Mouse (Mus musculus): ENCODE data around the gene Arhgef2. TPM values are rescaled to one million over a fixed set of nuclear protein-coding genes. Genes with fewer than 3 reads are reported as not detected.
"Not testable (repeated sequence)": the region's sequence is repeated elsewhere in the genome, so short reads cannot be mapped to it uniquely, and the experiment has no call there.

The Arhgef2 gene
- polyA plus RNA-seq, 1 experiment from 2014 or later = 122 TPM

DNA sequence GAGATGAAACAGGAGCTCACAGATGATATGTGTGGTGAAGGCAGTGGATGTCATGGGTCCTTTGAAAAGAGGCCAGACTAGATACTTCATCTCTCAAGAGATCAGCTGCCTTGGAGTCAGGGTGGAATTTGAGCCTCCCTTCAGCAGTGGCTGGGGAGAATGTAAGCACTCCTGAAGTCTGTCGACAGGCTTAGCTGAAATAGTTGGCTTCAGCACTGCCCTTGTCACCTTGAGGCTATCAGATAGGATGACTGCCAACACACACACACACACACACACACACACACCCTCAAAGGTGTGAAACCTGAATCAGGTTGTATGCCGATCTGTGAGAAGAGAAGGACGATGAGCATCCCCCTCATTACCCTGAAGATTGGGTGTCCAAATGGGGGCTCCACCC, 14.7 kb upstream of the Arhgef2 start:
- 56% methylated on average over 3 of the region's 3 CpGs for WGBS
- H3K27ac ChIP-seq = no peak overlapping the region
- H3K4me3 ChIP-seq (replicated peaks) = no peak overlapping the region

DNA sequence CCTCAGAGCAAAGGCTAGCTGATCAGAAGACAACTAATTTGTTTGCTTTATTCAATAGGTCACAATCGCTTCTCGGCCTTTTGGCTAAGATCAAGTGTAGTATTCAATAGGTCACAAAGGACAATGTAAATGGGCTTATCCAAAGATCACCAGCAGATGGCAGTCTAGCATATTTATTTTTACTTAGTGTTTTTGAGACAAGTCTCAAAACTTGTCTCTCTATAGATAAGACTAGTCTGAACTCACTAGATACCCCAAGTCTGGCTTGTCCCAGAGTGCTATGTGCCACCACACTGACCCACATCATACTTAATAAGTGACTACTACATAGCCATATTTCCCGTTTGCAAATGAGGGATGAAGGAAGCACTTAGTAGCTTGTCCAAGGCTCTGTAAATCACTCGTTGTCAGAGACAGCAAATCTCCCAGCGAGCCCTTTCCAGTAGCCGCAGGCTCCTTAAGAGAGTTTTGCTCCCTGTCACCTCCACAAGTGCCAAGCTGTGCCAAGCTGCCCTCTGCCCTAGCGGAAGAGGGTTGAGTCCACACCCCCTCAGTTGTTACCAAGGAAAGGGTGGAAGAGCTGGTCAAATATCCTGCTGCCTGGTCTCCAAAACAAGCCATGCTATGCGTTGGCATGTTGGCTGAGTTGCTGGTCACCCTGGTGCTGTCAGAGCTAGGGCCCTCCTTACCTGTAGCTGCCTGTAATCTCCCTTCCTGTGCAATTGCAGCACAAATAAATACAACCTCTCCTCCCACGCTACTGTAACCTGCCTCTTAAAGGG, 13.6 kb upstream of the Arhgef2 start:
- Histone ChIP-seq H3K9ac (replicated peaks) (no peak overlapping the region), H3K27ac (no peak overlapping the region; the same call in 1 of the 2 replicates)

More for the DNA sequence above, 14.7 kb upstream of the Arhgef2 start:
- no peak overlapping the region; the same call in 1 of the 2 replicates for H3K4me2 ChIP-seq
- peaks cover 13% of the 10 kb centered on the region for H3K4me1 ChIP-seq (replicated peaks)
- no peaks in the 10 kb centered on the region for H3K9me3 ChIP-seq
- H3K36me3 ChIP-seq = peaks cover 30% of the 10 kb centered on the region
- ATAC-seq (ENCODE audit: insufficient number of reproducible peaks, insufficient read depth, low FRiP score, low TSS enrichment, low read depth) = no peak
- H3K27me3 ChIP-seq = no peaks in the 10 kb centered on the region
- H3K9ac ChIP-seq (replicated peaks) = no peak overlapping the region

GRCm38 (mm10) chr3:88592942-88593576, 12.7 kb upstream of the Arhgef2 start:
- H3K4me1 ChIP-seq (replicated peaks) = peaks cover 13% of the 10 kb centered on the region
- H3K9ac ChIP-seq (replicated peaks) = no peak overlapping the region
- no peak overlapping the region for H3K4me2 ChIP-seq
- no peak for ATAC-seq (ENCODE audit: insufficient number of reproducible peaks, insufficient read depth, low FRiP score, low TSS enrichment, low read depth)
- H3K27ac ChIP-seq = no peak overlapping the region
- 71% methylated on average over 10 of the region's 10 CpGs for WGBS
- no peaks in the 10 kb centered on the region for H3K27me3 ChIP-seq
- H3K9me3 ChIP-seq = no peaks in the 10 kb centered on the region
- peaks cover 9% of the 10 kb centered on the region for H3K36me3 ChIP-seq
- H3K4me3 ChIP-seq (replicated peaks) = no peak overlapping the region

More for the DNA sequence above, 13.6 kb upstream of the Arhgef2 start:
- ATAC-seq (ENCODE audit: insufficient number of reproducible peaks, insufficient read depth, low FRiP score, low TSS enrichment, low read depth) = no peak
- Histone ChIP-seq H3K4me1 (replicated peaks) (peaks cover 13% of the 10 kb centered on the region), H3K36me3 (peaks cover 19% of the 10 kb centered on the region), H3K9me3 (no peaks in the 10 kb centered on the region), H3K27me3 (no peaks in the 10 kb centered on the region), H3K4me3 (replicated peaks) (no peak overlapping the region), H3K4me2 (no peak overlapping the region)
- WGBS = 41% methylated on average over 9 of the region's 9 CpGs

DNA sequence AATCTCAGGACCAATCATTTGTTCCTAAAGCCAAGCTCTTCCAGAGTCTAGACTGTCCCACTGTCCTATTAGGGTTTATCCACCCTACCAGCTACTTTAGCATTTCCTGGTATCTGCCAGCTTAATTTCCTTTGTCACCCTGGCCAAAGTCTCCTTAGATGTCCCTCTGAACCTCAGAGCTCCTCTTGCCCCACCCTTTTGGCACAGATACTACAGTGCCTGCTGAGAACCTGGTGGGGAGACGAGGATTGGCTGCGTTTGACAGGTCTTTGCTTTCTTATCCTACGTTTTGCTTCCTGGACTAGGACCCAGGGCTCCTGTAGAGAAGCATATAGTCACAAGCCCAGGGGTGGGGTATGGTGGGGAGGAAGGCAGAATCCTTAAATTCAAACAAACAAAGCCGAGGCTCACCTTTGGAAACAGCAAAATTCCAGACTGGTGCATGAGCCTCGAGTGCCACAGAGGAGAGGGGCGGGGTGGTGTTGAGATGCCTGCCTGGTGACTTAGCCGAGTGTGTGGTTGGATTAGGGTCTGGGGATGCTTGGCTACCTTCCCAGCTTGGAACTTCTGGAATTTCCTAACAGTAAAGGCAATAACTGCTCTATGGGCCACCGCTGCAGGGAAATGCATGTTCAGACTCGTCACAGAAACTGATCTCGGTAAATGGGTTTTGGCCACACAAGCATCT, 11.7 kb upstream of the Arhgef2 start:
- ATAC-seq (ENCODE audit: insufficient number of reproducible peaks, insufficient read depth, low FRiP score, low TSS enrichment, low read depth) = no peak
- H3K4me1 ChIP-seq (replicated peaks) = peaks cover 13% of the 10 kb centered on the region
- H3K27ac ChIP-seq = peak overlapping the region; percentile 32; the same call in 1 of the 2 replicates
- no peak overlapping the region for H3K4me3 ChIP-seq (replicated peaks)
- WGBS = 49% methylated on average over 10 of the region's 10 CpGs
- H3K27me3 ChIP-seq = no peaks in the 10 kb centered on the region
- no peak overlapping the region for H3K4me2 ChIP-seq
- no peaks in the 10 kb centered on the region for H3K9me3 ChIP-seq
- H3K9ac ChIP-seq (replicated peaks) = no peak overlapping the region
- no peaks in the 10 kb centered on the region for H3K36me3 ChIP-seq

DNA sequence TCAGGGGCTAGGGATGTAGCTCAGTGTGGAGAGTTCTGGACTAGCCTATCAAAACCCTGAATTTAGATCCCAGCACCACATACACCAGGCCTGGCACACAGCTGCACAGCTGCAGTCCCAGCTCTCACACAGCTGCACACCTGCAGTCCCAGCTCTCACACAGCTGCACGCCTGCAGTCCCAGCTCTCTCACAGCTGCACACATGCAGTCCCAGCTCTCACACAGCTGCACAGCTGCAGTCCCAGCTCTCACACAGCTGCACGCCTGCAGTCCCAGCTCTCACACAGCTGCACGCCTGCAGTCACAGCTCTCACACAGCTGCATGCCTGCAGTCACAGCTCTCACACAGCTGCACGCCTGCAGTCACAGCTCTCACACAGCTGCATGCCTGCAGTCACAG, 9.2 kb upstream of the Arhgef2 start:
- not testable (repeated sequence) for H3K4me2 ChIP-seq; H3K9ac ChIP-seq (replicated peaks); H3K27me3 ChIP-seq; H3K9me3 ChIP-seq; H3K36me3 ChIP-seq; H3K27ac ChIP-seq; H3K4me3 ChIP-seq (replicated peaks); H3K4me1 ChIP-seq (replicated peaks); ATAC-seq (ENCODE audit: insufficient number of reproducible peaks, insufficient read depth, low FRiP score, low TSS enrichment, low read depth)
- WGBS = 69% methylated on average over 4 of the region's 4 CpGs

DNA sequence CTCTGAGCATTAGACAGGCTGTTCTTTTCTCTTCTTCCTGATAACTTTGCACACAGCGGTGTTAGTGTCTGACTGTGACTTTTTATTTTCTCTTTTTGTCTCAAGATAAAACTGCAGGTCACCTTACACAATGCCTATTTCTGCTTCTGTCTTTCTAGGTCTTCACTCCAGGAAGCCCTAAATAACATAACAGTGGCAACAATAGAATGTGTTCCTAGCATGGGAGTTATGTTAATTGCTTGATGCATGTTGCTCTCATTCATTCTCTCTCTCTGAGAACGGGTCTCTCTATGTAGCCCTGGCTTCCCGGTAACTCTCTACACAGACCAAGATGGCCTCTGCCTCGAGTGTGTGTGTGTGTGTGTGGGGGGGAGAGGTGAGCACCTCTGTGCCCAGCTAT, 3.3 kb upstream of the Arhgef2 start:
- Histone ChIP-seq H3K27me3 (no peaks in the 10 kb centered on the region), H3K4me3 (replicated peaks) (no peak overlapping the region), H3K4me2 (no peak overlapping the region), H3K4me1 (replicated peaks) (peaks cover 8% of the 10 kb centered on the region), H3K9ac (replicated peaks) (no peak overlapping the region), H3K36me3 (no peaks in the 10 kb centered on the region), H3K27ac (no peak overlapping the region), H3K9me3 (no peaks in the 10 kb centered on the region)
- ATAC-seq (ENCODE audit: insufficient number of reproducible peaks, insufficient read depth, low FRiP score, low TSS enrichment, low read depth) = no peak
- 82% methylated on average over 4 of the region's 4 CpGs for WGBS

GRCm38 (mm10) chr3:88603714-88604161, 2.0 kb upstream of the Arhgef2 start:
- 20% methylated on average over 6 of the region's 6 CpGs for WGBS
- Histone ChIP-seq H3K9me3 (no peaks in the 10 kb centered on the region), H3K36me3 (no peaks in the 10 kb centered on the region), H3K4me1 (replicated peaks) (peaks cover 13% of the 10 kb centered on the region), H3K4me2 (no peak overlapping the region), H3K27me3 (no peaks in the 10 kb centered on the region), H3K27ac (no peak overlapping the region), H3K9ac (replicated peaks) (no peak overlapping the region), H3K4me3 (replicated peaks) (no peak overlapping the region)
- ATAC-seq (ENCODE audit: insufficient number of reproducible peaks, insufficient read depth, low FRiP score, low TSS enrichment, low read depth) = no peak

GRCm38 (mm10) chr3:88604863-88605262, 903 bp upstream of the Arhgef2 start:
- H3K36me3 ChIP-seq = no peaks in the 10 kb centered on the region
- no peaks in the 10 kb centered on the region for H3K9me3 ChIP-seq
- H3K4me2 ChIP-seq = no peak overlapping the region
- no peaks in the 10 kb centered on the region for H3K27me3 ChIP-seq
- H3K4me1 ChIP-seq (replicated peaks) = peaks cover 13% of the 10 kb centered on the region
- no peak overlapping the region for H3K9ac ChIP-seq (replicated peaks)
- no peak for ATAC-seq (ENCODE audit: insufficient number of reproducible peaks, insufficient read depth, low FRiP score, low TSS enrichment, low read depth)
- no peak overlapping the region for H3K4me3 ChIP-seq (replicated peaks)
- no peak overlapping the region for H3K27ac ChIP-seq
- WGBS = 90% methylated on average over 7 of the region's 7 CpGs

DNA sequence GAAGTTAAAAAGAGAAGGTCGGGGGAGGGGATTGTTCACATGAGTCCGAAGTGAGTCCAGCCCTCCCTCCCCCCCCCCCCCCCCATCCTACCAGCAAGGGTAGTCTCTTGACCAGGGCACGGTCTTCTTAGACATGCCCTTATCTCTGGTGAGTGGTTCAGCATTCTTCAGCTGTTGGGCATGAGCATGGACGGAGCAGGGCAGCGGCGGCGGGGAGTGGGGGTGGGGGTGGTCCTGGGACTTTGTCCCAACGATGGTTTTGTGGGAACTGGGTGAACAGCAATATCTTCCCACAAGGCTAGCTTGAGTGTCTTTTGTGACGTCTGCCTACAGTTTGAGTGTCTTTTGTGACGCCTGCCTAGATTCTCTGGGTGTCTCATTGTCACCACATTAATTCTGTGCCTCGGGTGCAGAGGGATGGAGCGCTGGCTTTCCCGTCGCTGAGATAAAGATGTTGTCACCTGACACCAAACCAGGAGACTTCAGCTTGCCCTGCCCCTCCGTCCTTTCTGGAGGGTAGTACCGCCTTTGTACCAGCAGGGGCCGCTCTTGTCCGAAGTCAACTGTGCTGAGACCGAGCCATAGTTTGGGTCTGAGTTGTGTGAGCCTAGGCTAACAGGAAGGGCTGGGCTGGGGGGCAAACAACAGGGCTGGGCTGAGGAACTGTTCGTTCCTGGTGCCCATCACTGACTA, 1.4 kb downstream of the Arhgef2 start:
- Histone ChIP-seq H3K36me3 (no peaks in the 10 kb centered on the region), H3K4me1 (replicated peaks) (peaks cover 13% of the 10 kb centered on the region), H3K27ac (no peak overlapping the region), H3K4me2 (peak overlapping the region; percentile 65), H3K27me3 (no peaks in the 10 kb centered on the region), H3K9me3 (no peaks in the 10 kb centered on the region), H3K9ac (replicated peaks) (peak overlapping the region; percentile 49), H3K4me3 (replicated peaks) (peak overlapping the region; percentile 34)
- ATAC-seq (ENCODE audit: insufficient number of reproducible peaks, insufficient read depth, low FRiP score, low TSS enrichment, low read depth) = peak; percentile 87
- whole genome bisulfite sequencing = under 1% methylated on average over 20 of the region's 20 CpGs

DNA sequence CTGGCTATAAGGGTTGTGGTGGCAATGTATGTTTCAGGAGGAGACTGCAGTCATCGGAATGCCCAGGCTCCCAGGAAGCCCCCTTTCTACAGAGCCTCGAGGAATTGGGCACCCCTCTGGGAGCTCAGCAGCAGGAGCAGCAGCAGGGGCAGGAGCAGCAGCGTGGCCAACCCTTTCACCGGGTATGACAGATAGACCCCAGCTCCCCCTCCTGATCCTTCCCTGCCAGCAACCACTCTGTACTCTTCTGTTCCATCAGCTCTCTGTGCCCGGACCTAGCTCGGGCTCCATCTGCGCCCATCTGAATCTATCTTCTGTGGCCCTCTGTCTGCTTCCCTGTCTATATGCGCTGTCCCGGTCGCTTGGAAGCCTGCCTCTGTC, 2.0 kb downstream of the Arhgef2 start:
- peaks cover 13% of the 10 kb centered on the region for H3K4me1 ChIP-seq (replicated peaks)
- no peak overlapping the region for H3K27ac ChIP-seq
- H3K9me3 ChIP-seq = no peaks in the 10 kb centered on the region
- ATAC-seq (ENCODE audit: insufficient number of reproducible peaks, insufficient read depth, low FRiP score, low TSS enrichment, low read depth) = no peak; the same call in 1 of the 2 replicates
- 25% methylated on average over 10 of the region's 10 CpGs for WGBS
- peak overlapping the region; percentile 34 for H3K4me3 ChIP-seq (replicated peaks)
- peak overlapping the region; percentile 65 for H3K4me2 ChIP-seq
- peak overlapping the region; percentile 49 for H3K9ac ChIP-seq (replicated peaks)
- no peaks in the 10 kb centered on the region for H3K27me3 ChIP-seq
- H3K36me3 ChIP-seq = no peaks in the 10 kb centered on the region

DNA sequence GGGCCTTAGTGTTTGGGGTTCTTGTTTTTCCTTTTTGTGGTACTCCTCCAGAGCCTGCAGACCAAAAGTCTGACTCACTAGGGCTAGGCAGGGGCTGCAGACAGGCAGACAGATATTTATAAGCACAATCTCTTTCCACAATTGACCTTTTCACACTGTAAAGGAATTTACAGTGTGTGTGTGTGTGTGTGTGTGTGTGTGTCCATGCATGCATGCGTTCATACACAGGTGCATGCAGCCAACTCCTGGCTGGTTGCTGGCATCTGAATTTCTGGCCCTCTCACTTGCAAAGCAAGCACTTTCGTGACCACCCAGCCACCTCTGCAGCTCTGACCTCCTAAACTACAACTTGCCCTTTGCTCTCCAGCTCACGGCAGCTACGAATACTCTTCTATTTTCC, 3.3 kb downstream of the Arhgef2 start:
- H3K4me3 ChIP-seq (replicated peaks) = no peak overlapping the region
- no peaks in the 10 kb centered on the region for H3K9me3 ChIP-seq
- H3K9ac ChIP-seq (replicated peaks) = no peak overlapping the region
- H3K4me2 ChIP-seq = no peak overlapping the region
- H3K36me3 ChIP-seq = no peaks in the 10 kb centered on the region
- WGBS = 70% methylated on average over 4 of the region's 4 CpGs
- H3K27ac ChIP-seq = no peak overlapping the region
- ATAC-seq (ENCODE audit: insufficient number of reproducible peaks, insufficient read depth, low FRiP score, low TSS enrichment, low read depth) = no peak
- H3K4me1 ChIP-seq (replicated peaks) = peaks cover 13% of the 10 kb centered on the region
- H3K27me3 ChIP-seq = no peaks in the 10 kb centered on the region

All from limb, embryonic 12.5 days (tissue).